Mouse (Mus musculus) heart, adult 2 months (tissue): ENCODE data around the gene Apoa4. TPM values are rescaled to one million over a fixed set of nuclear protein-coding genes. Genes with fewer than 3 reads are reported as not detected.

ENCODE experiments used
- DNase-seq, 2 experiments: peaks; one replicate each; pipeline ENCODE4 v3.0.0; 2021
- H3K27ac ChIP-seq: fragments of 200-600 bp; 2 replicates; pipeline ENCODE4 v1.8.1; 2022
- H3K27me3 ChIP-seq: fragments of 200-500 bp; 2 replicates; pipeline ENCODE4 v1.6.1; 2012; ENCODE audit warnings: mild to moderate bottlenecking, low read length, inconsistent platforms, mixed read lengths; ENCODE audit not compliant: control insufficient read depth, insufficient read depth
- H3K36me3 ChIP-seq: fragments of 200-500 bp; 2 replicates; pipeline ENCODE4 v1.6.1; 2012; ENCODE audit warnings: low read length, inconsistent platforms; ENCODE audit not compliant: control insufficient read depth, insufficient read depth
- H3K4me1 ChIP-seq: fragments of 200-500 bp; 2 replicates; pipeline ENCODE4 v1.6.1; 2011; ENCODE audit warnings: low read length; ENCODE audit not compliant: control insufficient read depth, insufficient read depth
- H3K4me3 ChIP-seq: fragments of 200-600 bp; 2 replicates; pipeline ENCODE4 v1.8.1; 2022
- H3K79me2 ChIP-seq: fragments of 200-500 bp; replicated peaks from 2 replicates; pipeline ENCODE4 v1.6.1; 2012; ENCODE audit warnings: mild to moderate bottlenecking, inconsistent platforms, low read length, moderate library complexity, mixed read lengths; ENCODE audit not compliant: control insufficient read depth, insufficient read depth
- H3K9ac ChIP-seq: fragments of 200-500 bp; 2 replicates; pipeline ENCODE4 v1.6.1; 2012; ENCODE audit warnings: low read depth, mild to moderate bottlenecking, control low read depth, inconsistent platforms, low read length, mixed read lengths
- CTCF ChIP-seq: fragments of 200-600 bp; IDR thresholded peaks from 2 replicates; pipeline ENCODE4 v1.8.1; 2022; ENCODE audit warnings: antibody characterized with exemption, mild to moderate bottlenecking, moderate library complexity
- EP300 ChIP-seq: fragments of 200-500 bp; IDR thresholded peaks from 2 replicates; pipeline ENCODE4 v1.6.1; 2011; ENCODE audit warnings: low read depth, low read length, control low read depth; ENCODE audit not compliant: insufficient read depth
- POLR2A ChIP-seq: fragments of 200-500 bp; IDR thresholded peaks from 2 replicates; pipeline ENCODE4 v1.6.1; 2011; ENCODE audit warnings: mild to moderate bottlenecking, low read depth, low read length, control low read depth; ENCODE audit not compliant: insufficient read depth
- WGBS: fragments of 180-500 bp; shearing (Covaris S2); methylation state at CpG from one replicate; pipeline ENCODE4 v1.1.7; 2018; 5-methylcytosine and 5-hydroxymethylcytosine counted together
- intact Hi-C: fragments of 180-260 bp; cut with DNase I; formaldehyde crosslinking; loops from one replicate; pipeline ENCODE4 v1.15.1; 2025
- polyA plus RNA-seq: library from polyadenylated mRNA; depleted of rRNA; stranded (reverse); fragments of >200 nt; gene quantifications from 2 replicates; pipeline ENCODE4 v1.2.3, GENCODE M21; 2012
- total RNA-seq, 2 experiments: library from RNA; stranded (reverse); gene quantifications; 2 replicates each; pipeline ENCODE4 v1.2.3; 2021

Apoa4 gene
- total and polyA plus RNA-seq, 3 experiments, result 0.10 TPM; not detected in 2

- H3K9ac ChIP-seq, result no peak overlapping the region
- 60% methylated on average over 2 of the region's 2 CpGs for WGBS
- intact Hi-C loops, result no loop called here
Observed at GRCm38 (mm10) chr9:46241818-46242217, 1.3 kb downstream of the Apoa4 start.

GRCm38 (mm10) chr9:46243122-46243521 lies 2.6 kb downstream of the Apoa4 start:
- TF ChIP-seq CTCF, result no peak
- TF ChIP-seq EP300, result no peak
- no peak for TF ChIP-seq POLR2A
- H3K27me3 ChIP-seq, result no peaks in the 10 kb centered on the region
- 42% methylated on average over 4 of the region's 4 CpGs for WGBS
- no peaks in the 10 kb centered on the region for H3K36me3 ChIP-seq
- intact Hi-C loops, result no loop called here
- no peaks in the 10 kb centered on the region for H3K4me1 ChIP-seq
- DNase-seq, result no peak
- H3K9ac ChIP-seq, result no peak overlapping the region
- no peak overlapping the region for H3K27ac ChIP-seq
- H3K79me2 ChIP-seq, result no peaks in the 10 kb centered on the region
- no peak overlapping the region for H3K4me3 ChIP-seq

More at GRCm38 (mm10) chr9:46241818-46242217, 1.3 kb downstream of the Apoa4 start:
- H3K27me3 ChIP-seq, result no peaks in the 10 kb centered on the region
- H3K27ac ChIP-seq, result no peak overlapping the region
- H3K79me2 ChIP-seq, result no peaks in the 10 kb centered on the region
- DNase-seq, result no peak
- no peak overlapping the region for H3K4me3 ChIP-seq
- no peaks in the 10 kb centered on the region for H3K36me3 ChIP-seq
- no peak for TF ChIP-seq CTCF
- no peak for TF ChIP-seq POLR2A
- TF ChIP-seq EP300, result no peak
- no peaks in the 10 kb centered on the region for H3K4me1 ChIP-seq

- Histone ChIP-seq H3K4me1 (no peaks in the 10 kb centered on the region), H3K27ac (no peak overlapping the region), H3K36me3 (no peaks in the 10 kb centered on the region), H3K79me2 (no peaks in the 10 kb centered on the region), H3K4me3 (no peak overlapping the region), H3K27me3 (no peaks in the 10 kb centered on the region), H3K9ac (no peak overlapping the region)
- DNase-seq, result no peak
- no peak for TF ChIP-seq EP300
- WGBS, result 25% methylated on average over 8 of the region's 8 CpGs
- intact Hi-C loops, result no loop called here
Observed at GRCm38 (mm10) chr9:46243584-46243983, 3.1 kb downstream of the Apoa4 start.

GRCm38 (mm10) chr9:46246752-46247324 lies 6.3 kb downstream of the Apoa4 start:
- WGBS, result 22% methylated on average over 11 of the region's 11 CpGs
- Histone ChIP-seq H3K9ac (no peak overlapping the region), H3K4me3 (no peak overlapping the region), H3K27me3 (no peaks in the 10 kb centered on the region), H3K27ac (no peak overlapping the region), H3K36me3 (no peaks in the 10 kb centered on the region), H3K79me2 (no peaks in the 10 kb centered on the region), H3K4me1 (no peaks in the 10 kb centered on the region)
- TF ChIP-seq CTCF, result peak; percentile 70
- no peak for TF ChIP-seq POLR2A
- peak; percentile 85; the same call in 1 of the 2 replicates for TF ChIP-seq EP300
- intact Hi-C loops, result loop anchor here (1.0 to 5.0 kb wide), 3 partner anchors 16 to 244 kb away; no protein-coding TSS in a partner anchor
- DNase-seq, result peak; percentile 41 to 56

GRCm38 (mm10) chr9:46256177-46256576 lies 15.7 kb downstream of the Apoa4 start:
- H3K79me2 ChIP-seq, result no peaks in the 10 kb centered on the region
- no peaks in the 10 kb centered on the region for H3K27me3 ChIP-seq
- 91% methylated on average over 7 of the region's 7 CpGs for WGBS
- H3K4me1 ChIP-seq, result peaks cover 2% of the 10 kb centered on the region; the same call in 1 of the 2 replicates
- H3K36me3 ChIP-seq, result no peaks in the 10 kb centered on the region
- TF ChIP-seq POLR2A (no peak), CTCF (no peak), EP300 (no peak)
- no peak overlapping the region for H3K27ac ChIP-seq
- intact Hi-C loops, result no loop called here
- no peak for DNase-seq
- no peak overlapping the region for H3K9ac ChIP-seq
- H3K4me3 ChIP-seq, result no peak overlapping the region

- peak overlapping the region; percentile 33 for H3K27ac ChIP-seq
- H3K4me3 ChIP-seq, result no peak overlapping the region
- no peaks in the 10 kb centered on the region for H3K27me3 ChIP-seq
- DNase-seq, result no peak
- intact Hi-C loops, result no loop called here
- WGBS, result 70% methylated on average over 10 of the region's 10 CpGs
- TF ChIP-seq EP300 (no peak), CTCF (no peak), POLR2A (no peak)
- no peaks in the 10 kb centered on the region for H3K79me2 ChIP-seq
- H3K4me1 ChIP-seq, result peaks cover 2% of the 10 kb centered on the region; the same call in 1 of the 2 replicates
- no peaks in the 10 kb centered on the region for H3K36me3 ChIP-seq
- no peak overlapping the region for H3K9ac ChIP-seq
Observed at GRCm38 (mm10) chr9:46256658-46257385, 16.3 kb downstream of the Apoa4 start.
